Mouse (Mus musculus): ENCODE results near the gene Dus3l.

The Dus3l gene

GRCm38 (mm10) chr17:56789286-56789685 is 24.7 kb downstream of the Dus3l start:
- no peak for DNase-seq (ENCODE audit: low spot score in 2 of 2)

GRCm38 (mm10) chr17:56792588-56792987 is 28.0 kb downstream of the Dus3l start:
- no peak for DNase-seq (ENCODE audit: low spot score in 2 of 2)

GRCm38 (mm10) chr17:56793614-56794319 is 29.2 kb downstream of the Dus3l start:
- no peak for DNase-seq (ENCODE audit: low spot score in 2 of 2)

GRCm38 (mm10) chr17:56799276-56799675 is 34.7 kb downstream of the Dus3l start:
- no peak for DNase-seq (ENCODE audit: low spot score in 2 of 2)

- no peak for DNase-seq (ENCODE audit: low spot score in 2 of 2)
These were observed 37.5 kb downstream of the Dus3l start for GRCm38 (mm10) chr17:56802065-56802464.

- DNase-seq (ENCODE audit: low spot score in 2 of 2), result no peak
These were observed 40.4 kb downstream of the Dus3l start for GRCm38 (mm10) chr17:56804952-56805351.

GRCm38 (mm10) chr17:56805784-56806183 is 41.2 kb downstream of the Dus3l start:
- no peak for DNase-seq (ENCODE audit: low spot score in 2 of 2)

- DNase-seq (ENCODE audit: low spot score in 2 of 2), result peak; percentile 67 to 75
These were observed 44.0 kb downstream of the Dus3l start for GRCm38 (mm10) chr17:56808518-56808917.

GRCm38 (mm10) chr17:56810245-56810644 is 45.7 kb downstream of the Dus3l start:
- DNase-seq (ENCODE audit: low spot score in 2 of 2), result peak; percentile 82 to 90

GRCm38 (mm10) chr17:56814316-56815056 is 49.9 kb downstream of the Dus3l start:
- DNase-seq (ENCODE audit: low spot score in 2 of 2), result peak; percentile 74 to 88

GRCm38 (mm10) chr17:56815057-56815345 is 50.4 kb downstream of the Dus3l start:
- DNase-seq (ENCODE audit: low spot score in 2 of 2), result no peak

- DNase-seq (ENCODE audit: low spot score in 2 of 2), result no peak
These were observed 53.6 kb downstream of the Dus3l start for GRCm38 (mm10) chr17:56818067-56818636.

GRCm38 (mm10) chr17:56819032-56819545 is 54.5 kb downstream of the Dus3l start:
- no peak for DNase-seq (ENCODE audit: low spot score in 2 of 2)
